Mouse (Mus musculus) MEL (cell line): ENCODE measurements around the gene Rab44. TPM values are rescaled to one million over a fixed set of nuclear protein-coding genes. Genes with fewer than 3 reads are reported as not detected.

Experiments used
- DNase-seq: peaks from one replicate; pipeline ENCODE4 v3.0.0; 2011; ENCODE audit warnings: low read depth, low spot score
- H3K27ac ChIP-seq: 2 replicates; pipeline ENCODE4 v1.5.1; 2012; ENCODE audit warnings: low read depth, mild to moderate bottlenecking, control low read depth, low read length, moderate library complexity; ENCODE audit not compliant: control insufficient read depth
- H3K27me3 ChIP-seq, 2 experiments: fragments of 150-350 bp in 1 of 2; sonication (generic) in 1 of 2; 2 replicates each; pipeline ENCODE4 v1.6.1; 2012; ENCODE audit warnings: low read length in 2 of 2, mild to moderate bottlenecking in 2 of 2, improper control_type of control experiment in 1 of 2, moderate library complexity in 1 of 2; ENCODE audit not compliant: insufficient read depth in 2 of 2, control insufficient read depth in 1 of 2
- H3K36me3 ChIP-seq, 2 experiments: 2 replicates each; pipeline ENCODE4 v1.6.1; 2012 to 2014; ENCODE audit warnings: low read length in 2 of 2, improper control_type of control experiment in 1 of 2, inconsistent platforms in 1 of 2, mild to moderate bottlenecking in 1 of 2; ENCODE audit not compliant: insufficient read depth in 2 of 2, control insufficient read depth in 1 of 2
- H3K4me1 ChIP-seq, 2 experiments: fragments of 150-350 bp in 1 of 2; sonication (generic) in 1 of 2; 2 replicates each; pipeline ENCODE4 v1.6.1; 2012; ENCODE audit warnings: low read length in 2 of 2, improper control_type of control experiment in 1 of 2, mild to moderate bottlenecking in 1 of 2; ENCODE audit not compliant: insufficient read depth in 2 of 2, control insufficient read depth in 1 of 2
- H3K4me3 ChIP-seq, 2 experiments: fragments of 150-350 bp in 1 of 2; sonication (generic) in 1 of 2; 2 replicates each; pipeline ENCODE4 v1.5.1; 2012; ENCODE audit warnings: low read depth in 2 of 2, low read length in 2 of 2, mild to moderate bottlenecking in 2 of 2, moderate library complexity in 2 of 2, control low read depth in 1 of 2, improper control_type of control experiment in 1 of 2; ENCODE audit not compliant: control insufficient read depth in 1 of 2, insufficient read depth in 1 of 2
- H3K79me2 ChIP-seq: 2 replicates; pipeline ENCODE4 v1.6.1; 2012; ENCODE audit warnings: mild to moderate bottlenecking, low read length, moderate library complexity; ENCODE audit not compliant: control insufficient read depth, poor library complexity, insufficient read depth
- H3K9ac ChIP-seq: 2 replicates; pipeline ENCODE4 v1.6.1; 2012; ENCODE audit warnings: low read depth, mild to moderate bottlenecking, control low read depth, low read length, moderate library complexity; ENCODE audit not compliant: control insufficient read depth, poor library complexity, severe bottlenecking
- H3K9me3 ChIP-seq: fragments of 150-350 bp; sonication (generic); replicated peaks from 2 replicates; pipeline ENCODE4 v1.6.1; 2012; ENCODE audit warnings: mild to moderate bottlenecking, low read length, improper control_type of control experiment, moderate library complexity; ENCODE audit not compliant: insufficient read depth
- CHD2 ChIP-seq: IDR thresholded peaks from 2 replicates; pipeline ENCODE4 v1.6.1; 2011; ENCODE audit warnings: low read length, improper control_type of control experiment
- CTCF ChIP-seq, 3 experiments: IDR thresholded peaks in 2 of 3; conservative IDR thresholded peaks in 1 of 3; 2 replicates each; pipeline ENCODE4 v1.5.1; 2011 to 2012; ENCODE audit warnings: low read length in 3 of 3, low read depth in 2 of 3, mild to moderate bottlenecking in 2 of 3, improper control_type of control experiment in 1 of 3, inconsistent platforms in 1 of 3, mixed read lengths in 1 of 3, moderate library complexity in 1 of 3; ENCODE audit not compliant: control insufficient read depth in 1 of 3, insufficient read depth in 1 of 3, poor library complexity in 1 of 3, severe bottlenecking in 1 of 3
- ELF1 ChIP-seq: IDR thresholded peaks from 2 replicates; pipeline ENCODE4 v1.6.1; 2014; ENCODE audit warnings: low read depth, mild to moderate bottlenecking, inconsistent platforms, low read length, improper control_type of control experiment, moderate library complexity
- EP300 ChIP-seq, 2 experiments: IDR thresholded peaks; 2 replicates each; pipeline ENCODE4 v1.6.1; 2011; ENCODE audit warnings: improper control_type of control experiment in 2 of 2, low read length in 2 of 2, low read depth in 1 of 2, mild to moderate bottlenecking in 1 of 2
- ETS1 ChIP-seq: IDR thresholded peaks from 2 replicates; pipeline ENCODE4 v1.6.1; 2012; ENCODE audit warnings: low read depth, mild to moderate bottlenecking, inconsistent platforms, low read length, improper control_type of control experiment, moderate library complexity
- GATA1 ChIP-seq: IDR thresholded peaks from 2 replicates; pipeline ENCODE4 v1.6.1; 2011; ENCODE audit warnings: low read depth, low read length, improper control_type of control experiment
- HCFC1 ChIP-seq: IDR thresholded peaks from 2 replicates; pipeline ENCODE4 v1.6.1; 2012; ENCODE audit warnings: low read depth, mild to moderate bottlenecking, inconsistent platforms, low read length, improper control_type of control experiment, moderate library complexity
- MAFK ChIP-seq: IDR thresholded peaks from 2 replicates; pipeline ENCODE4 v1.6.1; 2011; ENCODE audit warnings: low read depth, mild to moderate bottlenecking, low read length, improper control_type of control experiment, borderline replicate concordance
- MXI1 ChIP-seq: IDR thresholded peaks from 2 replicates; pipeline ENCODE4 v1.6.1; 2011; ENCODE audit warnings: mild to moderate bottlenecking, low read depth, low read length, improper control_type of control experiment
- POLR2A ChIP-seq, 2 experiments: IDR thresholded peaks; 2 replicates each; pipeline ENCODE4 v1.6.1; 2011 to 2012; ENCODE audit warnings: low read length in 2 of 2, mild to moderate bottlenecking in 2 of 2, control low read depth in 1 of 2, improper control_type of control experiment in 1 of 2, low read depth in 1 of 2, moderate library complexity in 1 of 2; ENCODE audit not compliant: control insufficient read depth in 1 of 2, insufficient read depth in 1 of 2, poor library complexity in 1 of 2
- RAD21 ChIP-seq: IDR thresholded peaks from 2 replicates; pipeline ENCODE4 v1.6.1; 2011; ENCODE audit warnings: mild to moderate bottlenecking, low read depth, low read length, improper control_type of control experiment
- RCOR1 ChIP-seq: IDR thresholded peaks from 2 replicates; pipeline ENCODE4 v1.6.1; 2012; ENCODE audit warnings: low read depth, mild to moderate bottlenecking, inconsistent platforms, low read length, improper control_type of control experiment
- SMC3 ChIP-seq: IDR thresholded peaks from 2 replicates; pipeline ENCODE4 v1.6.1; 2011; ENCODE audit warnings: low read depth, low read length, improper control_type of control experiment
- TBP ChIP-seq: IDR thresholded peaks from 2 replicates; pipeline ENCODE4 v1.8.0; 2011; ENCODE audit warnings: low read depth, low read length, improper control_type of control experiment
- TCF12 ChIP-seq: IDR thresholded peaks from 2 replicates; pipeline ENCODE4 v1.6.1; 2014; ENCODE audit warnings: low read depth, mild to moderate bottlenecking, inconsistent platforms, low read length, improper control_type of control experiment, moderate library complexity
- USF1 ChIP-seq: IDR thresholded peaks from 2 replicates; pipeline ENCODE4 v1.6.1; 2014; ENCODE audit warnings: low read depth, mild to moderate bottlenecking, inconsistent platforms, low read length, improper control_type of control experiment, moderate library complexity
- ZC3H11A ChIP-seq: IDR thresholded peaks from 2 replicates; pipeline ENCODE4 v1.6.1; 2012; ENCODE audit warnings: low read depth, mild to moderate bottlenecking, inconsistent platforms, low read length, improper control_type of control experiment
- ZNF384 ChIP-seq: IDR thresholded peaks from 2 replicates; pipeline ENCODE4 v1.6.1; 2012; ENCODE audit warnings: low read depth, mild to moderate bottlenecking, inconsistent platforms, low read length, improper control_type of control experiment
- polyA plus RNA-seq, 2 experiments: library from polyadenylated mRNA; stranded (reverse) in 1 of 2; unstranded in 1 of 2; fragments of >175 nt in 1 of 2; fragments of >200 nt in 1 of 2; gene quantifications; 2 replicates each; pipeline versions ENCODE4 v1.2.1 to v1.2.4; 2012; ENCODE audit warnings: low replicate concordance in 2 of 2, low read depth in 1 of 2; ENCODE audit not compliant: insufficient read length in 2 of 2, insufficient read depth in 1 of 2, missing spikeins in 1 of 2
- total RNA-seq: library from RNA; depleted of rRNA; stranded (reverse); fragments of 300-350 nt; gene quantifications from 2 replicates; pipeline ENCODE4 v1.2.3, GENCODE M21; 2012

Rab44 gene
- total and polyA plus RNA-seq, 3 experiments: 7.0 to 9.5 TPM; not detected in 1

- no peak for DNase-seq
- H3K79me2 ChIP-seq: no peaks in the 10 kb centered on the region
- TF ChIP-seq ELF1: no peak
- TF ChIP-seq, all 39 proteins: peak for 0
- Histone ChIP-seq H3K4me3 (peak overlapping the region; percentile 7 to 36; a peak in 3 of 4 replicates), H3K36me3 (peaks cover 0 to 17% of the 10 kb centered on the region in 2 experiments; a peak in 2 of 4 replicates), H3K4me1 (peaks cover 0 to 43% of the 10 kb centered on the region in 2 experiments; a peak in 2 of 4 replicates), H3K9ac (peak overlapping the region; percentile 55), H3K27me3 (no peaks in the 10 kb centered on the region), H3K27ac (peak overlapping the region; percentile 89), H3K9me3 (no peaks in the 10 kb centered on the region)
Measured at GRCm38 (mm10) chr17:29170431-29171000, 56.6 kb downstream of the Rab44 start.

- H3K4me1 ChIP-seq: peaks cover 0 to 38% of the 10 kb centered on the region in 2 experiments; a peak in 2 of 4 replicates
- no peaks in the 10 kb centered on the region for H3K9me3 ChIP-seq
- no peaks in the 10 kb centered on the region for H3K27me3 ChIP-seq
- no peaks in the 10 kb centered on the region for H3K79me2 ChIP-seq
- peak overlapping the region; percentile 55 for H3K9ac ChIP-seq
- H3K36me3 ChIP-seq: peaks cover 0 to 15% of the 10 kb centered on the region in 2 experiments; a peak in 2 of 4 replicates
- peak overlapping the region; percentile 9 to 51; a peak in 3 of 4 replicates for H3K4me3 ChIP-seq
- H3K27ac ChIP-seq: peak overlapping the region; percentile 89
- TF ChIP-seq ZNF384 (peak; percentile 94), ETS1 (peak; percentile 67; the same call in 1 of the 2 replicates), ZC3H11A (peak; percentile 80), CHD2 (no peak), EP300 (IDR thresholded peaks at IDR 0.05; ENCODE audit: low read depth in 1 of 2, low read length in 2 of 2) (peak; percentile 47 to 73; a peak in 3 of 4 replicates), RAD21 (peak; percentile 88), POLR2A (IDR thresholded peaks at IDR 0.05; ENCODE audit: control insufficient read depth in 1 of 2, insufficient read depth in 1 of 2, low read depth in 1 of 2, low read length in 2 of 2, poor library complexity in 1 of 2) (peak in 1 of 2 experiments; percentile 51; a peak in 2 of 4 replicates), CTCF (IDR thresholded peaks at IDR 0.05 in 2 of 3, conservative IDR thresholded peaks at IDR 0.05 in 1 of 3; ENCODE audit: control insufficient read depth in 1 of 3, insufficient read depth in 1 of 3, low read depth in 2 of 3, low read length in 3 of 3, poor library complexity in 1 of 3, severe bottlenecking in 1 of 3) (peak; percentile 87 to 93 (median 91)), GATA1 (peak; percentile 43), USF1 (no peak), HCFC1 (peak; percentile 33; the same call in 1 of the 2 replicates), ELF1 (0 out of 2 replicates have a peak, but pooled peaks have one; percentile 13), MXI1 (peak; percentile 16; the same call in 1 of the 2 replicates), TBP (peak; percentile 68; the same call in 1 of the 2 replicates), RCOR1 (no peak), MAFK (no peak), SMC3 (peak; percentile 76), TCF12 (0 out of 2 replicates have a peak, but pooled peaks have one; percentile 38)
- peak; percentile 93 for DNase-seq
Measured at GRCm38 (mm10) chr17:29171001-29171772, 57.2 kb downstream of the Rab44 start.
